Mouse (Mus musculus) right cerebral cortex, postnatal 36 days (tissue): ENCODE measurements around the gene Fads6.

Source experiments
- DNase-seq, 2 experiments: peaks; one replicate each; pipeline ENCODE4 v3.0.0; 2022; ENCODE audit warnings: low spot score in 2 of 2, mixed read lengths in 1 of 2

Gene Fads6

DNA sequence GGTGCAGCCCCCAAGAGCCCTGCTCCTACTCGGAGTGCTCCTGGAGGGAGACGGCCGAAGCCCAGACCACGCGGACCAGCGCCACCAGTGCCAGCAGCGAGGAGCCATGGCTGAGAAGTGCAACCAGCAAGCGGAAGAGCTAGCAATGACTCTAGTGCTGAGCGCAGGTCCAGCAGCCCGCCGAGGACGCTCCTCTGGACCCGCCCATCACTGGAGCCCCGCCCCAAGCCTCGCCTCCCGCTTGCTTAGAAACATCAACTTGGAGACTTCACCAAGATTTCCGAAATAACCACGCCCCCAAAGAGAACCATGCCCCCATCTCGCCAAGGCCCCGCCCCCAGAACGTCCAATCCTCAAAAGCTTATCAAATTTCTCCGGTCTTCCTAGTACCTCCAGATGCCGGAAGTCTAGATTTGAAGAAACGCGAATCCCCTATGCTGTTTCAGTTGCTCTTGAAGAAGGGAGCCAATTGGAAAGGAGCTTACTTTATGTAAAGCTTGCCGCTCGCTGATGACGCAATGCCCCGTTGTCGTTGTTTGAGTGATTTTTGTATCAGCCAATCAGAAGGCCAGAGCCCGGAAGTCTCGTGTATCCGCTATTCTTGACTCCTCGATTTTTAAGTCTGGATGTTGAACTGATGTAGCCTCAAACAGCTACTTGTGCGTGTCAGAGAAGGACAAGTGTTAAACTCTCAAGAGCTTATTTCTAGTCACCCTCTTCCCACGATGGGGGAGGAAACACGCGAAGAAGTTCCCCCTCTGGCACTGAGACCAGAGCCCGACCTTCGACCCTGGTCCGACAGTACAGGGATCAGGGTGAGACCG lies 20.5 kb downstream of the Fads6 start, which contains the start of gene Fdxr:
Fdxr (minus strand) TSS at position 271 of the 824 bp plus-strand sequence.
- peak; percentile 95 to 98 for DNase-seq

DNA sequence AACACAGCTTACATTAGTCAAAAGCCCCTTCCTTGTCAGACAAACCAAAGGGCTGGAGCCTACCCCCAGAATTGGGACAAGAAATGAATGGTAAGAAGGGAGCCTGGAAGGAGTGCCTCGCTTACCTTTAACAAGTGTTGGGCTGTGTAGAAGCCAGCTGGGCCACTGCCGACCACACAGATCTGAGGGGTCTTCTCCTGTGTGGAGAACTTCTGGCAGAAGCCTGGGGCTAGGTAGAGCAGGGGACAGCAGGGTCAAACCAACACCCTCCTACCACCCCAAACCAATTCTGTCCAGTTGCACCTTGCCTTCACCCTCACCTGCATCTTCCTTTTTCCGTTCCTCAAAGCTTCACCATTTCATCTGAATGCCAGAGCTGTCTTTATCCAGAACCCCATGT lies 21.5 kb downstream of the Fads6 start:
- DNase-seq: no peak

- no peak for DNase-seq
Measured at GRCm38 (mm10) chr11:115275509-115275908, 22.0 kb downstream of the Fads6 start.

DNA sequence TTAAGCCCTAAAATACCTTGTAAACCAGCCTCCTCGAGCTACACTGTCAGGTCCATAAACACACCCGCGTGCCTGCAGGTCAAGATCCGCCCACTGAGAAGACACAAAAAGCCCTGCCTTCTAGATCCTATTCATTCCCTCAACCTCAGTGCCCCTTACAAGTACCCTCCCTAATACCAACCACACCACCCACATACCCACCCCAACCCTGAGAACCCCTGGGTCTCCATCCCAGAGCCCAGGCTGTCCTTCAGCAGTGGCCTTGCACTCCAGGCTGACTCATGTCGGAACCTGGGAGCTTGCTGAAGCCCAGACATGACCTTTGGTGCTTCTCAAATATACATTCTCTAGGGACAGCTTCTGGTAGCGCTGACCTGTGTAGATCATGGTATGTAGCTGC lies 22.7 kb downstream of the Fads6 start:
- DNase-seq: no peak

DNA sequence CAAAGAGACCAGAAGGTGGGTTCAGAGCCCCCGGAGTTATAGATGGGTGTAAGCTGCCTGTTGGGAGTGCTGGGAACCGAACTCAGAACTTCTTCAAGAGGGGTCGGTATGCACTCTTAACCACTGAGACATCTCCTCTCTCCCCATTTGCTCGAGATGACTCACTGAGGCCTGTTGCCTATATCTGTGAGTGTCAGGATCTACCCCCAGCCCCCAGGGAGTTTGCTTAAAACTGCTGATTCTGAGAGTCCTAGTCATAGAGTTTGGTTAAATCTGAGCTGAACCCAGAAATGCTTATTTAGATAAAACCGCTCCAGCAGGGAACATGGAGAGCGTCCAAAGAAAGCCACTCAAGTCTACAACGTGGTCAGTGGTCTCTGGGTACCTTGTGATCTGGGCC lies 23.3 kb downstream of the Fads6 start:
- no peak for DNase-seq

DNA sequence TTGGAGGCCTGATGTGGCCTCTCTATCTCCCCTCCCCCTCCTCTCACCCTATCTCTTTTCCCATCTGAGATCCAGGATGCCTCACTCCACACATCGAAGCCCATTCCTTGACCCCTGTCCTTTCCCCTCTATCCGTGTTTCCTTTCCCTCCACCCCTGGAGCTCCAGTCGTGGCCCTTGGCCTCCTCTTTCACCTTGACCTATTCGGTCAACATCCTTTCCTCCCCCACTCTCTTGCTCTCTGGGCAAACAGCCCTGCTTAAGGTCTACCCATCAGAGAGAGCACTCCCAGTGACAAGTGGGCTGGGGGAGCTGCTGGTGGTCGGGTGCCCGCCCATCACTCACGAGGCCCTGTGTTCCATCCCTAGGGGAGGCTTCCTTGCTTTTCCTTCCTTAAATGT lies 23.7 kb downstream of the Fads6 start:
- DNase-seq: no peak

GRCm38 (mm10) chr11:115272894-115273498 lies 24.5 kb downstream of the Fads6 start:
- no peak for DNase-seq

- DNase-seq: no peak
Measured at GRCm38 (mm10) chr11:115271481-115271880, 26.0 kb downstream of the Fads6 start.

- DNase-seq: no peak
Measured at GRCm38 (mm10) chr11:115271052-115271451, 26.4 kb downstream of the Fads6 start.

GRCm38 (mm10) chr11:115270148-115270861 lies 27.2 kb downstream of the Fads6 start:
- DNase-seq: peak; percentile 62 to 70

- DNase-seq: no peak
Measured at GRCm38 (mm10) chr11:115269330-115270066, 28.0 kb downstream of the Fads6 start.

GRCm38 (mm10) chr11:115267958-115268357 lies 29.5 kb downstream of the Fads6 start:
- no peak for DNase-seq

DNA sequence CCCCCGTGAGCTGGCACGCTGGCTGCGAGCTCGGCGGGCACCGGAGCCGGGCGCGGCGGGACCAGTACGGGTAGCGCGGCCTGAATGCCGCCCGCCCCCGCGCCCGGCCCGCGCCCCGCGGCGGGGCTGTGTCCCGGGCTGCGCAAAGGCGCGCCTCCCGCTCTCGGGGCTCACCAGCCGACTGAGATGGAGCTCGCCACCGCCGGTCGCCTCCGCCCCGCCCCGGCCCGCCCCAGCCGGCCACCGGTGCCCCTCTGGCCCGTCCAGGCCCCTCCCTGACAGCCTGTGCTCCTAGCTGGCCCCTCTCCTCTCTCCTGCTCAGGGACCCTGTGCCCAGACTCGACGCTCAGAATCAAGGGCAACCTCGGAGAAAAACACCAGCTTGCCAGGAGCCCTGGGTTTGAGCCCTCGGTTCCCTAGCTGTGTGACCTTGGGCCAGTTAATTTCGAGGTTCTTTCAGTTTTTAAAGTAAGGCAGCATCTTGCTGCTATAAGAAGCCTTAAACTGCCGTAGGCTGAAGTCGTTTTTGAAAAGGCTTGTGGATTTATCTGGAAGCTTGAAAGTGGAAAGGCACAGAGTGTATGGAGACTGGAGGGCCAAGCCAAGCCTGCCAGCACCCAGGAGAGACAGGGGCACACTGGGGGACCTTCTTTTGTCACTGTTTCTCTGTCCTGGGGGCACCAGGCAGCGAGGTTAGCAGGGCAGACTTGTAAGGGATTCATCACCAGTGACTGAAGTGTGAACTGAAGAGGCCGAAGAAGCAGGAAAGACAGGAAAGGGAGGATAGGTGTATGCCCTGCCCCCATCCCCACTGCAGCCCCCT lies 30.2 kb downstream of the Fads6 start, which contains the start of gene Grin2c:
Grin2c (minus strand) TSS at position 183 of the 823 bp plus-strand sequence.
- no peak for DNase-seq

GRCm38 (mm10) chr11:115266400-115266778 lies 31.1 kb downstream of the Fads6 start:
- no peak for DNase-seq

- no peak for DNase-seq
Measured at GRCm38 (mm10) chr11:115265771-115266399, 31.6 kb downstream of the Fads6 start.

DNA sequence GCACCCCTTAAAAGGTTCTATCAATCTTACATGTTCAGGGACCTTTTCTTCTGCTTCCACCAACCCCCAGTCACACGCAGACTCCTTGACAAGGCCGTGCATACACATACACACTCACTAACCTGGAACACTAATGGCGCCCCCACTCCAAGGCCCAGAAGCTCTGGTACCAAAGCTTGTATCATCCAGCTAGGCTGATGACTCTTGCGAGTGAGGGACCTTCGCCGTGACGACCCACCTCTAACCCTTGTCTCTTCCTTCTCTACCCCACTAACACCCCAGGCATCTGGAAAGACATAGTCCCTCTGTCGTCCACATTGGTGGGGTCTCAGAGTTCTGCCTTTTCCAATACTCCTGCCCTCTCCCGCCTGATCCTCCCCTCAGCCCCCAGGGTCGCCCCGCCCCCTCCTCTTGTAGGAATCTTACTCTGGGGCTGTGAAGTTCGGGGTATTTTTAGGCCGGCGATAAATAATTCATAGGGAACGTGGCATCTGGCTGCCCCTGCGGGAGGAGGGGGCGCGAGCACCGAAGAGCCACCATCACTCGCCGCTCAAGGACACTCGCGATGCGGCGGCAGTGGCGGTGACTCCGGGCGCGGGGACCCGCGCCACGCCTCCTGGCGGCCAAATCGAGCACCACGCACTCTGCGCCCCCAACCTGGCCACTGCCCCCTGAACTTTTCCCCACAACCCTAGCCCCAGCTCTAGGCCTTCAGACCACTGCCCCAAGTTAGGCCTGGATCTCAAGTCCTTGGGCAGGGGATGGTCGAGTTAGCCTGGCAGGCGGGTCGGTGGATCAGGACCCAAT lies 32.4 kb downstream of the Fads6 start:
- DNase-seq: no peak

DNA sequence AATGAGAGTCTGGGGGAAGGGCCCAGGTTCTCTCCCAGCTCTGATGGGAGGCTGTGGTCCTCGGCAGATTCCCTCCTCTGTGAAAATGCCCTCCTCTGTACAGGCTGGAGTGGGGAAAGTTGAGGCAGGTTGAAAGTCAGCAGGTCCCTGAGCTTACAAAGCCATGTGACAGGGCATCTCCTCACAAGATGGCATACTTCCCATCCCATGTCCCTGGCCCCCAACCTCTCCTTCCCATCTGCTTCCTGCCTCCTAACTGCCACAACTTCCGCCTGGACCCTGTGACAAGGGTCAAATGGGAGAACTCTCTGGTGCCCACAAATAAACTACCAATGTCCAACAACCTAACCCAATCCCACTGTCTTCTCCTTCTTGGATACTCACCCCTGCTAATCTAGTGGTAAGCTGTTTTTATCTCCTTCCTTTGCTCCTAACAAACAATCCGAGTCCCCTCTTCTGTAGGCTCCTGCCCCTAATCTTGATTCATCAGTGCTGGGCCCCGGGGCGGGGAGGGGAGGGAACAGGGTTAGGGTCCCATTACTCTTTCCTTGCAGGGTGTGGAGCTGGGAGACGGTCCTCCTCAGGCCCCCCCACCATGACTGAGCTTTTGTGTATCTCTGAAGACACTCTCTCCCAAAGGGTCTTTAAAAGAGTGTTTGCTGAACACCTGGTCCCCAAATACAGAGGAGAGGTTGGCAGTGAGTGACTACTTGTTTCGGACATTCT lies 33.2 kb downstream of the Fads6 start:
- DNase-seq: no peak

GRCm38 (mm10) chr11:115262954-115263353 lies 34.5 kb downstream of the Fads6 start:
- no peak for DNase-seq

DNA sequence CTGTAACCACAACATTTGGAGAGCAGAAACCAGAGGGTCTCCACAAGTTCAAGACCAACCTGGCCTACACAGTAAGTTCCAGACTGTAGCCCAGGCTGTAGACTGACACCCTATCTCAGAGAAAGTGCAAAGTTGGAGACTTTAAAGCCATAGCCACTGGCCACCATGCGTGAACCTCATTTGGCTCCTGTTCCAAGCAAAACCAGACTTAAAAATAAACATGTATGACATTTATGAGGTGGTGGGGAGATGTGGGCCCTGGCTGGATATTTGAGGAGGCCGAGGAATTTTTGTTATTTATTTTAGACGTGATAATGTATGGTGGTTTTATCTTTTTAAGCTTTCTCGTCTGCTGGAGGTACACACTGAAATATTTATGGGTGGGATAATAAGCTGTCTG lies 38.3 kb downstream of the Fads6 start:
- DNase-seq: no peak
